Mouse (Mus musculus): ENCODE measurements around the gene Vmn1r24.
"Not testable (repeated sequence)": the region's sequence is repeated elsewhere in the genome, so short reads cannot be mapped to it uniquely, and the experiment has no call there.

Vmn1r24 gene

GRCm38 (mm10) chr6:57961403-57961802 is at the start of gene Vmn1r24:
Gene Vmn1r24 (minus strand): TSS chr6:57961503.
- DNase-seq (ENCODE audit: low read depth), result not testable (repeated sequence)

GRCm38 (mm10) chr6:57980710-57981109 is 19.4 kb upstream of the Vmn1r24 start, which contains the start of gene Vmn1r25:
Gene Vmn1r25 (minus strand): TSS chr6:57980810.
- no peak for DNase-seq (ENCODE audit: low read depth)

DNA sequence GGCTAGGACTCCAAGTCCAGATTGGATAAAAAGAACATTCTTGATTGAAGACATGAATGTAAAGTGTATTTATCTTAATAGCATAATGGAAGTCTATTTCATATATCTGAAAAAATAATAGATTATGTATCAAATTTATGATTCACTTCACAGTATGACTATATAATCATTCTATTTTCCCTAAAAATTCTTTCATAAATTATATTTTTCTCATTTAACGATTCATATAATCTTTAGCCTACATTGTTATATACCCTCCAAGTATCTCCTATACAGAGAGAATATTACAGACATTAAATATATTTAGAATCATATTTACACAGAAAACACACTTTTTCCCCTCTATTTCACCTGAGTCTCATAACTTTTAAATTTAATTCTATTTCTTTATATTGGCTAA is 34.6 kb downstream of the Vmn1r24 start, which contains the start of gene Vmn1r23:
Vmn1r23 (minus strand) TSS at position 101 of the 400 bp plus-strand sequence.
- DNase-seq (ENCODE audit: low read depth), result no peak

DNA sequence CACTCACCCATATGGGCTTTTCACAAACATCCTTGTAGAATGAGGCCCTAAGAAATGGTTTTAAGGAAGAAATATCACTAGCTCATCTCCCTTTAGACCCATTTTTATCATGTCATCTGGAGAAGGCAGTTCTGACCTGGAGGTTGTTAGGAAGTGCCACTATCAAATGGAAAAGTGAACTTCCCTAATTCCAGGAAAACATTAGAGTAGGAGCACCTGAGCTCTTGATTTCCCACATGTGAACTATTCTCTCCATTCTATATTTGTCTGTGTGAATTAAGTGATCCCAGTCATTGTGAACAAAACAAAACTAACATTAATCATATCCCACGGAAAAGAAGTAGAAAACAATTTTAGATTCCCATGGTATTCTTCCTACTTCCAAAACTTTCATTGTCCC is 53.4 kb downstream of the Vmn1r24 start, which contains the start of gene Vmn1r22:
Vmn1r22 (minus strand) TSS at position 101 of the 400 bp plus-strand sequence.
- DNase-seq (ENCODE audit: low read depth), result no peak
